Mouse (Mus musculus) stomach, postnatal 0 days (tissue): ENCODE measurements around the gene Golga4. TPM values are rescaled to one million over a fixed set of nuclear protein-coding genes. Genes with fewer than 3 reads are reported as not detected.

ENCODE experiments used
- ATAC-seq: fragments of 200-750 bp; cut with Nextera tagmentation; 2 replicates; pipeline ENCODE4 v1.8.0; 2017; ENCODE audit not compliant: low FRiP score, low TSS enrichment
- DNase-seq: peaks from one replicate; pipeline ENCODE4 v3.0.0-alpha.2; 2016; ENCODE audit warnings: low spot score
- H3K27ac ChIP-seq: fragments of 300-500 bp; sonication (generic); replicated peaks from 2 replicates; pipeline ENCODE4 v1.5.1; 2014; ENCODE audit warnings: mild to moderate bottlenecking, control low read depth
- H3K27me3 ChIP-seq: fragments of 300-500 bp; sonication (generic); 2 replicates; pipeline ENCODE4 v1.6.1; 2014; ENCODE audit warnings: low read length; ENCODE audit not compliant: control insufficient read depth, insufficient read depth
- H3K36me3 ChIP-seq: fragments of 300-500 bp; sonication (generic); 2 replicates; pipeline ENCODE4 v1.6.1; 2014; ENCODE audit warnings: low read length, mixed read lengths; ENCODE audit not compliant: control insufficient read depth, insufficient read depth
- H3K4me1 ChIP-seq: fragments of 300-500 bp; sonication (generic); replicated peaks from 2 replicates; pipeline ENCODE4 v1.6.1; 2014; ENCODE audit warnings: antibody characterized with exemption; ENCODE audit not compliant: control insufficient read depth, insufficient read depth
- H3K4me2 ChIP-seq: fragments of 300-500 bp; sonication (generic); replicated peaks from 2 replicates; pipeline ENCODE4 v1.6.1; 2014; ENCODE audit warnings: low read depth, mild to moderate bottlenecking, control low read depth, moderate library complexity
- H3K4me3 ChIP-seq: fragments of 300-500 bp; sonication (generic); 2 replicates; pipeline ENCODE4 v1.5.1; 2014; ENCODE audit warnings: low read depth, low read length, control low read depth
- H3K9ac ChIP-seq: fragments of 300-500 bp; sonication (generic); 2 replicates; pipeline ENCODE4 v1.6.1; 2014; ENCODE audit warnings: mild to moderate bottlenecking, low read length, control low read depth, mixed read lengths
- H3K9me3 ChIP-seq: fragments of 300-500 bp; sonication (generic); 2 replicates; pipeline ENCODE4 v1.6.1; 2016; ENCODE audit warnings: low read length; ENCODE audit not compliant: control insufficient read depth
- CTCF ChIP-seq: IDR thresholded peaks from 2 replicates; pipeline ENCODE4 v1.5.1; 2016; ENCODE audit warnings: antibody characterized with exemption, low read depth, mild to moderate bottlenecking, moderate library complexity
- EP300 ChIP-seq: optimal IDR thresholded peaks from 2 replicates; pipeline ENCODE3; 2016; ENCODE audit warnings: antibody characterized with exemption
- WGBS: fragments of 180-500 bp; shearing (Covaris S2); extraction: QIAGEN DNeasy Blood & Tissue Kit; methylation state at CpG from one replicate; pipeline ENCODE4 v1.1.7; 2014; 5-methylcytosine and 5-hydroxymethylcytosine counted together
- polyA plus RNA-seq: library from polyadenylated mRNA; unstranded; fragments of >200 nt; fragmentation: Nextera tagmentation; extraction: Ambion mirVana; gene quantifications from 2 replicates; pipeline ENCODE4 v1.2.1, GENCODE M21; 2015

Gene Golga4
- polyA plus RNA-seq, 1 experiment from 2014 or later: 34.2 TPM

DNA sequence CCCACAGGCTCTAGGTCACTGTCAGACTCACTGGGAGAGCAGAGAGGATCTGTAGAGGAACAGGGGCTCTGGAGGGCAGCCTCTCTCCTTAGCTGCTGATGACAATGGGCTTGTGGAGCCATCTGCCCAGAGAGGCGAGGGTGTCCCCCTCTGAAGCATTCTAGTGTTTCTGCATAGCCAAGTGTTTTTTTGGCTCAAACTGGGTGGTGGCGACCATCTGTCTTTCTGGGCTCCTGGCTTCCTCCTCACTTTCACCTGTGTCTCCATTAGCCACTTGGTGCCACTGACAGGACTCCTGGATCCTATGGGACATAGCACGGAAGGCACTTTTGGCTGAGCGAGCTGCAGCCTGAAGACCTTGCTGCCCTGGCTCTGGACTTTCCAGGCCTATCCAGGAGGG, 65.6 kb downstream of the Golga4 start:
- Histone ChIP-seq H3K9me3 (no peaks in the 10 kb centered on the region), H3K27me3 (no peaks in the 10 kb centered on the region), H3K4me1 (no peaks in the 10 kb centered on the region), H3K36me3 (peaks cover 23% of the 10 kb centered on the region), H3K9ac (no peak overlapping the region), H3K4me3 (no peak overlapping the region), H3K4me2 (no peak overlapping the region), H3K27ac (no peak overlapping the region)
- WGBS: 91% methylated on average over 4 of the region's 4 CpGs
- DNase-seq: no peak
- ATAC-seq: no peak
- TF ChIP-seq CTCF: no peak
- TF ChIP-seq EP300: no peak

DNA sequence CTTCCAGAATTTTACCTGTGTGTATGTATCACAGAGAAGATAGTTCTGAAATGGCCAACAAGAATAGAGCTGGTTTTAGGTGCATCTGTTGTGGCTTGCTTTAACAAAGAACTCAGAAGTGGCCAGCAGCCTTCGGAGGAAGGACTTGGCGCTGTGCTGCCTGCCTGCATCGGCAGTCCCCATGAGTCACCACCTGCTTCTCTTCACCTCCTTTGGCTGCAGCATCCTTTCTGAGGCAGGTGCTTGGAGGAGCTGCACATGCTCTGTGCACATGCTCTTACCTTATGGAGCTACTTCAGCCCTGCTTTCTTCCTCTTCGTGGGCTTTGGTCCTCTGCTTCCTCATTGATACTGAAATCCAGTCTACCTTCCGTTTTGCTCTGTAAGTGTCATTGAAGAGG, 68.8 kb downstream of the Golga4 start:
- Histone ChIP-seq H3K9ac (no peak overlapping the region), H3K27me3 (no peaks in the 10 kb centered on the region), H3K4me3 (no peak overlapping the region), H3K4me2 (no peak overlapping the region), H3K36me3 (peaks cover 12% of the 10 kb centered on the region; the same call in 1 of the 2 replicates), H3K4me1 (no peaks in the 10 kb centered on the region), H3K27ac (no peak overlapping the region), H3K9me3 (no peaks in the 10 kb centered on the region)
- no peak for ATAC-seq
- 92% methylated on average over 5 of the region's 5 CpGs for WGBS
- DNase-seq: no peak
- TF ChIP-seq EP300: no peak
- no peak for TF ChIP-seq CTCF

DNA sequence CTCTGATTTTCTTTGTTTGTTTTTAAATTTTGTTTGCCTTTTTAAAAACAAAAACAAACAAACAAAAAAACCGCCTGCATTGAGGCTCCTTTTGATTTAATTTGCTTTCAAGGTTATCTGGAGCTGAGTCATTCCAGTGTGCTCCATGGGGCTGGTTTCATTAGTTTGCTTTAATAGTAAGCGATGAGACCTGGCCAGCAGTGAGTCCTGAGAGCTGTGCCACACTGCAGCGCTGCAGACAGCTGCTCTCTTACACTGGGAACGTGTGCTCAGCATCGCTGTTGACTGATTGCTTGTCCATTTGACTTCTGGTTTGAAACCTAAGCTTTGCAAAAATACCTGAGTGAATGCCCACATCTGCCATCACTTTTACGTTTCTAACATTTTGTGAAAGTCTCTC, 74.3 kb downstream of the Golga4 start:
- Histone ChIP-seq H3K27ac (no peak overlapping the region), H3K4me2 (no peak overlapping the region), H3K9me3 (no peaks in the 10 kb centered on the region), H3K4me3 (no peak overlapping the region), H3K27me3 (no peaks in the 10 kb centered on the region), H3K9ac (no peak overlapping the region), H3K36me3 (peaks cover 6% of the 10 kb centered on the region; the same call in 1 of the 2 replicates), H3K4me1 (no peaks in the 10 kb centered on the region)
- TF ChIP-seq EP300 (no peak), CTCF (no peak)
- DNase-seq (no peak), ATAC-seq (no peak)
- 62% methylated on average over 6 of the region's 6 CpGs for WGBS

DNA sequence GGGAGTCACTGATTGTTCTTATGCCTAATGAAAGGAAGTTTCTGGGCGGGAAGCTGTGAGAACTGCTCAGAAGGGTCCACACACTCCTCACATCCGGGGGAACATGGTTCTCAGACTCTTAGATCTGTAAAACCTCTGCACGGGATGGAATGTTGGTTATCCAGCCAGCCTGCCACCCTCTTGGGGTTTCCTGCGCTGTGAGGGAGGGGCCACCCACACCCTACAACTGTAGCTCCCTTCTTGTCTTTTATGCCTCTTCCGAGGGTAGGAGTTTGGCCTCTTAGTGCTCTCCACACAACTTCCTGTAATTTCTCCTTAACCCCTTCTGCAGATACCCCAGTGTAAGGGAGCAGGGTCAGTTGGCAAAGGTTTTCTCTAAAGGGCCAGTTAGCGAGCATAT, 76.7 kb downstream of the Golga4 start:
- TF ChIP-seq EP300: no peak
- no peak for TF ChIP-seq CTCF
- Histone ChIP-seq H3K27me3 (no peaks in the 10 kb centered on the region), H3K36me3 (peaks cover 6% of the 10 kb centered on the region; the same call in 1 of the 2 replicates), H3K4me1 (no peaks in the 10 kb centered on the region), H3K9ac (no peak overlapping the region), H3K9me3 (no peaks in the 10 kb centered on the region), H3K27ac (no peak overlapping the region), H3K4me2 (no peak overlapping the region), H3K4me3 (no peak overlapping the region)
- ATAC-seq (no peak), DNase-seq (no peak)
- WGBS: 65% methylated on average over 6 of the region's 6 CpGs

GRCm38 (mm10) chr9:118584838-118585237, 78.8 kb downstream of the Golga4 start:
- Histone ChIP-seq H3K36me3 (peaks cover 6% of the 10 kb centered on the region; the same call in 1 of the 2 replicates), H3K4me3 (no peak overlapping the region), H3K27ac (no peak overlapping the region), H3K9ac (no peak overlapping the region), H3K4me2 (no peak overlapping the region), H3K9me3 (no peaks in the 10 kb centered on the region), H3K27me3 (no peaks in the 10 kb centered on the region), H3K4me1 (no peaks in the 10 kb centered on the region; the same call in 1 of the 2 replicates)
- WGBS: 58% methylated on average over 1 of the region's 1 CpGs
- DNase-seq: no peak
- no peak for ATAC-seq
- TF ChIP-seq CTCF (no peak), EP300 (no peak)

DNA sequence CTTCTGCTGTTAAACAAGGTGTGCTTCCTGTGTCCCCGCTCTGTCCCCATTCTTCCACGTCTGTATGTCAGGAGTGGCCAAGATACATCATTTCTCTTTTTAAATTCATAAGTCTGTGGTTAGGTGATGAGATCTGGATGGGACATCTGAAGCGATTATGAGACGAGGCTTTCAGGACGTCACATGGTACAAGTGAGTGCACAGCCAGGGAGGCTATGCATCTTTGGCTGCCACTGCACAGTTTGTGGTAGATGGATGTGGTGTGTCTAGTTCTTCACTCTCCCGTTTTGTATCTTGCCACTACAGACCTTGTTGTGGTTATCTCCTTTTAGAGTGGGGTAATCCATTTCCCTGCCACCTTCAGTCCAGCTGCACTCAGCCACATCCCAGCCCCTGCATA, 79.9 kb downstream of the Golga4 start:
- H3K4me1 ChIP-seq: no peaks in the 10 kb centered on the region; the same call in 1 of the 2 replicates
- H3K9me3 ChIP-seq: no peaks in the 10 kb centered on the region
- H3K27ac ChIP-seq: no peak overlapping the region
- H3K27me3 ChIP-seq: no peaks in the 10 kb centered on the region
- TF ChIP-seq EP300 (no peak), CTCF (no peak)
- DNase-seq: no peak
- no peak overlapping the region for H3K9ac ChIP-seq
- no peak for ATAC-seq
- no peak overlapping the region for H3K4me3 ChIP-seq
- H3K36me3 ChIP-seq: peaks cover 4% of the 10 kb centered on the region; the same call in 1 of the 2 replicates
- WGBS: 70% methylated on average over 6 of the region's 6 CpGs
- no peak overlapping the region for H3K4me2 ChIP-seq
